Mouse (Mus musculus) forebrain, postnatal 0 days (tissue): ENCODE measurements at regions not wholly inside any gene's neighbourhood (a gene's known extent, or its start where the extent isn't known, plus 50 kb on each side); places are given as distances from the start of the nearest gene placed in this dataset.

Source experiments
- ATAC-seq: fragments of 200-750 bp; cut with Nextera tagmentation; 2 replicates; pipeline ENCODE4 v1.8.0; 2017; ENCODE audit warnings: mild to moderate bottlenecking, moderate library complexity
- DNase-seq: peaks from one replicate; pipeline ENCODE4 v3.0.0-alpha.2; 2015
- H3K27ac ChIP-seq: fragments of 300-500 bp; sonication (generic); 2 replicates; pipeline ENCODE4 v1.5.1; 2014; ENCODE audit warnings: low read depth, mild to moderate bottlenecking, antibody characterized with exemption, low read length, moderate library complexity, mixed read lengths
- H3K27me3 ChIP-seq: fragments of 300-500 bp; sonication (generic); 2 replicates; pipeline ENCODE4 v1.6.1; 2014; ENCODE audit warnings: mild to moderate bottlenecking, low read length, mixed read lengths; ENCODE audit not compliant: insufficient read depth
- H3K36me3 ChIP-seq: fragments of 300-500 bp; sonication (generic); 2 replicates; pipeline ENCODE4 v1.6.1; 2014; ENCODE audit warnings: mild to moderate bottlenecking, moderate library complexity; ENCODE audit not compliant: insufficient read depth
- H3K4me1 ChIP-seq: fragments of 300-500 bp; sonication (generic); 2 replicates; pipeline ENCODE4 v1.6.1; 2014; ENCODE audit warnings: antibody characterized with exemption; ENCODE audit not compliant: insufficient read depth
- H3K4me2 ChIP-seq: fragments of 300-500 bp; sonication (generic); 2 replicates; pipeline ENCODE4 v1.6.1; 2014; ENCODE audit warnings: low read depth, mild to moderate bottlenecking, moderate library complexity
- H3K4me3 ChIP-seq: fragments of 300-500 bp; sonication (generic); 2 replicates; pipeline ENCODE4 v1.5.1; 2014; ENCODE audit warnings: low read depth, low read length, mixed read lengths
- H3K9ac ChIP-seq: fragments of 300-500 bp; sonication (generic); 2 replicates; pipeline ENCODE4 v1.6.1; 2014; ENCODE audit warnings: mild to moderate bottlenecking
- H3K9me3 ChIP-seq: fragments of 300-500 bp; sonication (generic); 2 replicates; pipeline ENCODE4 v1.6.1; 2016; ENCODE audit warnings: low read length
- CTCF ChIP-seq: sonication (generic); IDR thresholded peaks from 2 replicates; pipeline ENCODE4 v1.5.1; 2016; ENCODE audit warnings: antibody characterized with exemption, control low read depth, low read depth
- WGBS: fragments of 180-500 bp; shearing (Covaris S2); extraction: QIAGEN DNeasy Blood & Tissue Kit; methylation state at CpG from one replicate; pipeline ENCODE4 v1.1.7; 2014; 5-methylcytosine and 5-hydroxymethylcytosine counted together

GRCm38 (mm10) chr8:112156656-112157055 is 141.8 kb upstream of the Gm6793 start:
- ATAC-seq (no peak), DNase-seq (no peak)
- TF ChIP-seq CTCF, result no peak
- no peaks in the 10 kb centered on the region for H3K4me1 ChIP-seq
- no peak overlapping the region for H3K4me3 ChIP-seq
- no peaks in the 10 kb centered on the region for H3K9me3 ChIP-seq
- WGBS, result 29% methylated on average over 7 of the region's 7 CpGs
- H3K9ac ChIP-seq, result no peak overlapping the region
- no peak overlapping the region for H3K4me2 ChIP-seq
- H3K27ac ChIP-seq, result no peak overlapping the region
- no peaks in the 10 kb centered on the region for H3K36me3 ChIP-seq
- H3K27me3 ChIP-seq, result no peaks in the 10 kb centered on the region

- 15% methylated on average over 5 of the region's 5 CpGs for WGBS
- no peak overlapping the region for H3K4me2 ChIP-seq
- no peak for ATAC-seq
- no peaks in the 10 kb centered on the region for H3K9me3 ChIP-seq
- DNase-seq, result peak; percentile 56
- no peak for TF ChIP-seq CTCF
- no peaks in the 10 kb centered on the region for H3K36me3 ChIP-seq
- no peak overlapping the region for H3K4me3 ChIP-seq
- no peaks in the 10 kb centered on the region for H3K27me3 ChIP-seq
- no peak overlapping the region for H3K9ac ChIP-seq
- no peaks in the 10 kb centered on the region for H3K4me1 ChIP-seq
- H3K27ac ChIP-seq, result no peak overlapping the region
Measured at GRCm38 (mm10) chr8:112138924-112139323, 124.1 kb upstream of the Gm6793 start.

- DNase-seq (no peak), ATAC-seq (no peak)
- H3K4me3 ChIP-seq, result no peak overlapping the region
- H3K27me3 ChIP-seq, result no peaks in the 10 kb centered on the region
- H3K36me3 ChIP-seq, result no peaks in the 10 kb centered on the region
- TF ChIP-seq CTCF, result no peak
- no peak overlapping the region for H3K9ac ChIP-seq
- no peak overlapping the region for H3K4me2 ChIP-seq
- H3K9me3 ChIP-seq, result no peaks in the 10 kb centered on the region
- no peak overlapping the region for H3K27ac ChIP-seq
- 79% methylated on average over 2 of the region's 2 CpGs for WGBS
- no peaks in the 10 kb centered on the region for H3K4me1 ChIP-seq
Measured at GRCm38 (mm10) chr8:112130196-112130595, 115.4 kb upstream of the Gm6793 start.

GRCm38 (mm10) chr8:112128833-112129518 is 114.1 kb upstream of the Gm6793 start:
- 54% methylated on average over 14 of the region's 14 CpGs for WGBS
- no peak for TF ChIP-seq CTCF
- ATAC-seq (no peak), DNase-seq (peak; percentile 39)
- H3K9ac ChIP-seq, result no peak overlapping the region
- H3K27ac ChIP-seq, result no peak overlapping the region
- H3K4me2 ChIP-seq, result no peak overlapping the region
- no peaks in the 10 kb centered on the region for H3K4me1 ChIP-seq
- H3K36me3 ChIP-seq, result no peaks in the 10 kb centered on the region
- no peak overlapping the region for H3K4me3 ChIP-seq
- H3K27me3 ChIP-seq, result no peaks in the 10 kb centered on the region
- no peaks in the 10 kb centered on the region for H3K9me3 ChIP-seq

DNA sequence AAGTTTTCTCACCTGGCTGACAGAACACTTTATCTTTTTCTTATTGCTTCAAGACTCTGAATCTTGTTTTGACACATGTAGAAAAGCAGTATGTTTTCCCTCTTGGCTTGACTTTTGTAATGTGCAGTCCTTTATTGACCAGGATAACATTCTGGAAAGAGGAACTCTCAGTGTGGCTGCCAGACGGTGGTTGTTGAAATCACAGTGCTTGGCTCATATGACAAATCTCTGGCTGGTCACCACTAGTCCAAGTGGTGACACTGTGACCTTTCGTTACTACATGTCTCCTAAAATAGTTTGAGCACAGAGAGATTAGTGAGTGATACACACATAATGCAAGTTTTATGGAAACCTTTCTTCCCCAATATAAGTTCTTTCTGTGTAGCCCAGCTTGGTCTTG is 97.1 kb upstream of the Gm6793 start:
- no peaks in the 10 kb centered on the region for H3K9me3 ChIP-seq
- no peak for ATAC-seq
- no peak overlapping the region for H3K4me2 ChIP-seq
- H3K4me3 ChIP-seq, result no peak overlapping the region
- H3K36me3 ChIP-seq, result no peaks in the 10 kb centered on the region
- no peak for TF ChIP-seq CTCF
- WGBS, result 73% methylated on average over 2 of the region's 2 CpGs
- no peaks in the 10 kb centered on the region for H3K27me3 ChIP-seq
- no peaks in the 10 kb centered on the region for H3K4me1 ChIP-seq
- no peak overlapping the region for H3K27ac ChIP-seq
- no peak for DNase-seq
- no peak overlapping the region for H3K9ac ChIP-seq

DNA sequence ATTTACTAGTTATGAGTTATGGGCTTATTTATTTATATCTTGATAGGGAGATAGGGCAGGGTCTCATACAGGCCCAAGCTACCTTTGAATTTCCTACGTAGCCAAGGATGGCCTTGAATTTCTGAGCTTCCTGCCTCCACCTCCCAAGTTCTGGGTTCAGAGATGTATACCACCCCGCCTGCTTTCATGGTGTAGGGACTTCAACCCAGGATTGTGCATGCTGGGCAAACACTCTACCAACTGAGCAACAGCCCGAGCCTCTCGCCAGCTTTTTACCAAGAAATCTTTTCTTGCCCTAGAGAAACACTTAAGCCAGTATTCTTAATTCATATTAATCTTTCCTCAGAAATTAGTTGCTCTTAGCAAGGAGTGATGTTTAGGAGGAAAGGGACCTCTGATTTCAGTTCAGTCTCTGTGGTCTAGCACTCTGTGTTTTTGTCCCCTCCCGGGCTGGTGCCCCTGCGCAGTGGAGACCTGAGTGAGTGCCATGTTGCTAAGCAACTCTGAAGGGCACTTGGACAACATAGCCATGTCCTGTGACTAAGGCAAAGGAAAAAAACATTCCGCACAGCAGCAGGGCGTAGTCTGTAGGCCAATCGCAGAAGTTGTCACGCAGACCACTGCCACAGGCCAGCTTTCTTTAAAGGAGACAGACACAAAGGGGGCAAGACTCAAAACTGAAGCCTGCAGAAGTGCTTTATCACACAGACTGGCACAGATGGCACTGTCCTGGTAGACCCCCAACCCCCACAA is 83.2 kb upstream of the Gm6793 start:
- no peaks in the 10 kb centered on the region for H3K9me3 ChIP-seq
- no peaks in the 10 kb centered on the region for H3K36me3 ChIP-seq
- H3K27me3 ChIP-seq, result no peaks in the 10 kb centered on the region
- ATAC-seq (peak; percentile 99), DNase-seq (peak; percentile 67)
- WGBS, result 43% methylated on average over 10 of the region's 10 CpGs
- H3K4me2 ChIP-seq, result no peak overlapping the region
- H3K4me1 ChIP-seq, result peaks cover 4% of the 10 kb centered on the region
- H3K4me3 ChIP-seq, result no peak overlapping the region
- H3K9ac ChIP-seq, result no peak overlapping the region
- TF ChIP-seq CTCF, result no peak
- H3K27ac ChIP-seq, result peak overlapping the region; percentile 58

GRCm38 (mm10) chr8:112094881-112095280 is 80.0 kb upstream of the Gm6793 start:
- ATAC-seq, result no peak
- Histone ChIP-seq H3K9ac (no peak overlapping the region), H3K27ac (no peak overlapping the region), H3K4me1 (peaks cover 4% of the 10 kb centered on the region), H3K4me3 (no peak overlapping the region), H3K9me3 (no peaks in the 10 kb centered on the region), H3K36me3 (no peaks in the 10 kb centered on the region), H3K4me2 (no peak overlapping the region), H3K27me3 (no peaks in the 10 kb centered on the region)
- WGBS, result 93% methylated on average over 2 of the region's 2 CpGs
- TF ChIP-seq CTCF, result no peak
- no peak for DNase-seq
